Mouse (Mus musculus) heart, embryonic 16.5 days (tissue): Measurements from ENCODE around the gene Map3k1. TPM values are rescaled to one million over a fixed set of nuclear protein-coding genes. Genes with fewer than 3 reads are reported as not detected.

Experiments used
- ATAC-seq: fragments of 200-750 bp; cut with Nextera tagmentation; replicated peaks from 2 replicates; pipeline ENCODE4 v1.8.0; 2017; ENCODE audit warnings: moderate number of reproducible peaks; ENCODE audit not compliant: insufficient read depth, low FRiP score; ENCODE audit errors: extremely low read depth
- H3K27ac ChIP-seq: fragments of 300-500 bp; sonication (generic); 2 replicates; pipeline ENCODE4 v1.5.1; 2014; ENCODE audit warnings: mild to moderate bottlenecking, low read length, control low read depth, moderate library complexity
- H3K27me3 ChIP-seq: fragments of 300-500 bp; sonication (generic); 2 replicates; pipeline ENCODE4 v1.6.1; 2014; ENCODE audit warnings: low read length, mixed read lengths; ENCODE audit not compliant: control insufficient read depth, insufficient read depth
- H3K36me3 ChIP-seq: fragments of 300-500 bp; sonication (generic); 2 replicates; pipeline ENCODE4 v1.6.1; 2014; ENCODE audit not compliant: control insufficient read depth, insufficient read depth
- H3K4me1 ChIP-seq: fragments of 300-500 bp; sonication (generic); 2 replicates; pipeline ENCODE4 v1.6.1; 2014; ENCODE audit warnings: low read length, mixed read lengths; ENCODE audit not compliant: control insufficient read depth, insufficient read depth
- H3K4me2 ChIP-seq: fragments of 300-500 bp; sonication (generic); 2 replicates; pipeline ENCODE4 v1.6.1; 2014; ENCODE audit warnings: low read depth, mild to moderate bottlenecking, control low read depth, low read length
- H3K4me3 ChIP-seq: fragments of 300-500 bp; sonication (generic); 2 replicates; pipeline ENCODE4 v1.5.1; 2014; ENCODE audit warnings: mild to moderate bottlenecking, control low read depth, low read length
- H3K9ac ChIP-seq: fragments of 300-500 bp; sonication (generic); 2 replicates; pipeline ENCODE4 v1.6.1; 2014; ENCODE audit warnings: low read length, control low read depth
- H3K9me3 ChIP-seq: fragments of 300-500 bp; sonication (generic); replicated peaks from 2 replicates; pipeline ENCODE4 v1.6.1; 2016; ENCODE audit warnings: low read length; ENCODE audit not compliant: control insufficient read depth
- WGBS: fragments of 180-500 bp; shearing (Covaris S2); extraction: QIAGEN DNeasy Blood & Tissue Kit; methylation state at CpG from one replicate; pipeline ENCODE4 v1.1.7; 2014; 5-methylcytosine and 5-hydroxymethylcytosine counted together
- polyA plus RNA-seq: library from polyadenylated mRNA; unstranded; fragments of >200 nt; fragmentation: Nextera tagmentation; extraction: Ambion mirVana; gene quantifications from 2 replicates; pipeline ENCODE4 v1.2.1, GENCODE M21; 2015

Gene Map3k1
- polyA plus RNA-seq, 1 experiment from 2014 or later: 12.9 TPM

- WGBS: under 1% methylated on average over 11 of the region's 11 CpGs
- Histone ChIP-seq H3K4me1 (peaks cover 41% of the 10 kb centered on the region), H3K4me3 (peak overlapping the region; percentile 94), H3K27ac (peak overlapping the region; percentile 95), H3K27me3 (no peaks in the 10 kb centered on the region), H3K4me2 (peak overlapping the region; percentile 81), H3K9me3 (no peaks in the 10 kb centered on the region), H3K36me3 (no peaks in the 10 kb centered on the region), H3K9ac (peak overlapping the region; percentile 95)
- no peak for ATAC-seq
Measured at GRCm38 (mm10) chr13:111807105-111807595, 1.6 kb downstream of the Map3k1 start.

- ATAC-seq: no peak
- no peaks in the 10 kb centered on the region for H3K9me3 ChIP-seq
- H3K27ac ChIP-seq: peak overlapping the region; percentile 1; the same call in 1 of the 2 replicates
- 0 out of 2 replicates have a peak overlapping the region, but pooled peaks have one; percentile 12 for H3K9ac ChIP-seq
- no peaks in the 10 kb centered on the region for H3K36me3 ChIP-seq
- H3K4me1 ChIP-seq: peaks cover 52% of the 10 kb centered on the region
- peak overlapping the region; percentile 17; the same call in 1 of the 2 replicates for H3K4me3 ChIP-seq
- H3K4me2 ChIP-seq: peak overlapping the region; percentile 81
- WGBS: 39% methylated on average over 15 of the region's 15 CpGs
- no peaks in the 10 kb centered on the region for H3K27me3 ChIP-seq
Measured at GRCm38 (mm10) chr13:111805738-111806722, 2.8 kb downstream of the Map3k1 start.

GRCm38 (mm10) chr13:111804951-111805673, 3.7 kb downstream of the Map3k1 start:
- no peaks in the 10 kb centered on the region for H3K27me3 ChIP-seq
- peak overlapping the region; percentile 30 for H3K27ac ChIP-seq
- no peaks in the 10 kb centered on the region for H3K36me3 ChIP-seq
- WGBS: 40% methylated on average over 10 of the region's 10 CpGs
- ATAC-seq: no peak
- H3K4me3 ChIP-seq: no peak overlapping the region
- H3K4me1 ChIP-seq: peaks cover 56% of the 10 kb centered on the region
- H3K9me3 ChIP-seq: no peaks in the 10 kb centered on the region
- H3K4me2 ChIP-seq: peak overlapping the region; percentile 31
- peak overlapping the region; percentile 38 for H3K9ac ChIP-seq

- H3K27ac ChIP-seq: no peak overlapping the region
- H3K4me1 ChIP-seq: peaks cover 62% of the 10 kb centered on the region
- H3K4me3 ChIP-seq: no peak overlapping the region
- ATAC-seq: no peak
- H3K9me3 ChIP-seq: no peaks in the 10 kb centered on the region
- no peak overlapping the region for H3K9ac ChIP-seq
- H3K27me3 ChIP-seq: no peaks in the 10 kb centered on the region
- H3K4me2 ChIP-seq: no peak overlapping the region
- H3K36me3 ChIP-seq: no peaks in the 10 kb centered on the region
- 58% methylated on average over 8 of the region's 8 CpGs for WGBS
Measured at GRCm38 (mm10) chr13:111804189-111804588, 4.6 kb downstream of the Map3k1 start.

- WGBS: 60% methylated on average over 6 of the region's 6 CpGs
- peaks cover 69% of the 10 kb centered on the region for H3K4me1 ChIP-seq
- H3K9ac ChIP-seq: no peak overlapping the region
- H3K36me3 ChIP-seq: no peaks in the 10 kb centered on the region
- H3K27me3 ChIP-seq: no peaks in the 10 kb centered on the region
- H3K27ac ChIP-seq: no peak overlapping the region
- H3K4me3 ChIP-seq: no peak overlapping the region
- H3K4me2 ChIP-seq: no peak overlapping the region
- no peak for ATAC-seq
- H3K9me3 ChIP-seq: no peaks in the 10 kb centered on the region
Measured at GRCm38 (mm10) chr13:111803506-111803905, 5.3 kb downstream of the Map3k1 start.

GRCm38 (mm10) chr13:111802900-111803299, 5.9 kb downstream of the Map3k1 start:
- no peaks in the 10 kb centered on the region for H3K36me3 ChIP-seq
- ATAC-seq: no peak
- 83% methylated on average over 11 of the region's 11 CpGs for WGBS
- no peak overlapping the region for H3K4me3 ChIP-seq
- H3K4me2 ChIP-seq: no peak overlapping the region
- no peak overlapping the region for H3K27ac ChIP-seq
- no peak overlapping the region for H3K9ac ChIP-seq
- H3K4me1 ChIP-seq: peaks cover 75% of the 10 kb centered on the region
- no peaks in the 10 kb centered on the region for H3K27me3 ChIP-seq
- no peaks in the 10 kb centered on the region for H3K9me3 ChIP-seq

- 80% methylated on average over 2 of the region's 2 CpGs for WGBS
- Histone ChIP-seq H3K4me1 (peaks cover 81% of the 10 kb centered on the region), H3K27me3 (no peaks in the 10 kb centered on the region), H3K27ac (no peak overlapping the region), H3K9me3 (no peaks in the 10 kb centered on the region), H3K9ac (no peak overlapping the region), H3K4me3 (no peak overlapping the region), H3K4me2 (no peak overlapping the region), H3K36me3 (no peaks in the 10 kb centered on the region)
- ATAC-seq: no peak
Measured at GRCm38 (mm10) chr13:111802271-111802665, 6.5 kb downstream of the Map3k1 start.

- Histone ChIP-seq H3K4me1 (peaks cover 85% of the 10 kb centered on the region), H3K9me3 (no peaks in the 10 kb centered on the region)
Measured at GRCm38 (mm10) chr13:111801662-111802270, 7.0 kb downstream of the Map3k1 start.

More at GRCm38 (mm10) chr13:111801662-111802270, 7.0 kb downstream of the Map3k1 start:
- Histone ChIP-seq H3K27me3 (no peaks in the 10 kb centered on the region), H3K4me2 (no peak overlapping the region), H3K4me3 (no peak overlapping the region), H3K9ac (no peak overlapping the region), H3K27ac (no peak overlapping the region), H3K36me3 (no peaks in the 10 kb centered on the region)
- WGBS: 80% methylated on average over 10 of the region's 10 CpGs
- ATAC-seq: no peak
